Mouse (Mus musculus): Measurements from ENCODE around the gene Caps2. TPM values are rescaled to one million over a fixed set of nuclear protein-coding genes. Genes with fewer than 3 reads are reported as not detected.
"Not testable (repeated sequence)": the region's sequence is repeated elsewhere in the genome, so short reads cannot be mapped to it uniquely, and the experiment has no call there.

The Caps2 gene
- total and polyA plus RNA-seq, 3 experiments = not detected

DNA sequence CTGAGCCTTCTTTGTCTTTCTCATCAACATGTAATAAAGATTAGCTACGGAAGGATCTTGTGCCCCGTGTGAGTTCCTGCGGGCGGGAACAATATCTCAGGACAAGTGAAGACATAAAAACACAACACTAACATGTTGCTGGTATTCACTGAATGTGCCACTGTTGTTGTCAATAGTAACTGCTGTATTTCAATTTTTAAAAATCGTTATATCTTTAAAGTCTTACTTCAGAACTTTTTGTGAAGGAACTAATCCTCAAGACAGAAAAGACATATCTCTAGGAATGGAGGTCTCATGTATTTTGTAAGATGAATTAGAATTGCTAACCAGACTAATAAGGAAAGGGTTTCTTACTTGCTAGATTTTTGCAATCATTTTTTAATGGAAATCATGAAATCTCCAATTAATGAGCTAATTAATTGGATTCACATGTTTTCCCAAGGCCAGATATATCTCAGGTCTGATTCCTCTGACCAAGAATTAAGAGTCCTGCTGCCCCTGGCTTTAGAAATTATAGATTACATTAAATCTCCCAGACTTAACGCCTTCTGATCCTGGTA, 24.5 kb upstream of the Caps2 start:
- Histone ChIP-seq H3K27ac (ENCODE audit: control insufficient read depth, low read depth, low read length) (no peak overlapping the region), H3K79me2 (ENCODE audit: control insufficient read depth, insufficient read depth, low read length, poor library complexity) (no peaks in the 10 kb centered on the region), H3K4me3 (ENCODE audit: control insufficient read depth in 1 of 2, insufficient read depth in 1 of 2, low read depth in 2 of 2, low read length in 2 of 2) (no peak overlapping the region), H3K36me3 (ENCODE audit: control insufficient read depth in 1 of 2, insufficient read depth in 2 of 2, low read length in 2 of 2) (no peaks in the 10 kb centered on the region), H3K9ac (ENCODE audit: control insufficient read depth, low read depth, low read length, poor library complexity, severe bottlenecking) (no peak overlapping the region), H3K4me1 (ENCODE audit: control insufficient read depth in 1 of 2, insufficient read depth in 2 of 2, low read length in 2 of 2) (no peaks in the 10 kb centered on the region), H3K27me3 (ENCODE audit: control insufficient read depth in 1 of 2, insufficient read depth in 2 of 2, low read length in 2 of 2) (no peaks in the 10 kb centered on the region), H3K9me3 (replicated peaks; ENCODE audit: insufficient read depth, low read length) (no peaks in the 10 kb centered on the region)
- no peak for TF ChIP-seq JUND (IDR thresholded peaks at IDR 0.05; ENCODE audit: low read depth, low read length)
- no peak for DNase-seq (ENCODE audit: low read depth, low spot score)

- Histone ChIP-seq H3K4me3 (ENCODE audit: control insufficient read depth in 1 of 2, insufficient read depth in 1 of 2, low read depth in 2 of 2, low read length in 2 of 2) (no peak overlapping the region), H3K9me3 (replicated peaks; ENCODE audit: insufficient read depth, low read length) (no peaks in the 10 kb centered on the region), H3K36me3 (ENCODE audit: control insufficient read depth in 1 of 2, insufficient read depth in 2 of 2, low read length in 2 of 2) (no peaks in the 10 kb centered on the region), H3K4me1 (ENCODE audit: control insufficient read depth in 1 of 2, insufficient read depth in 2 of 2, low read length in 2 of 2) (no peaks in the 10 kb centered on the region), H3K9ac (ENCODE audit: control insufficient read depth, low read depth, low read length, poor library complexity, severe bottlenecking) (no peak overlapping the region), H3K27me3 (ENCODE audit: control insufficient read depth in 1 of 2, insufficient read depth in 2 of 2, low read length in 2 of 2) (no peaks in the 10 kb centered on the region), H3K27ac (ENCODE audit: control insufficient read depth, low read depth, low read length) (no peak overlapping the region), H3K79me2 (ENCODE audit: control insufficient read depth, insufficient read depth, low read length, poor library complexity) (no peaks in the 10 kb centered on the region)
- TF ChIP-seq MYC (IDR thresholded peaks at IDR 0.05; ENCODE audit: low read depth, low read length) (no peak), KAT2A (conservative IDR thresholded peaks at IDR 0.05; ENCODE audit: low read depth, low read length) (no peak), ZC3H11A (IDR thresholded peaks at IDR 0.05; ENCODE audit: low read depth, low read length) (no peak), MAFK (IDR thresholded peaks at IDR 0.05; ENCODE audit: borderline replicate concordance, low read depth, low read length) (no peak), GABPA (IDR thresholded peaks at IDR 0.05; ENCODE audit: low read depth, low read length) (no peak), RCOR1 (IDR thresholded peaks at IDR 0.05; ENCODE audit: low read depth, low read length) (no peak), UBTF (IDR thresholded peaks at IDR 0.05; ENCODE audit: borderline replicate concordance, insufficient read depth, low read depth, low read length) (no peak), TCF12 (IDR thresholded peaks at IDR 0.05; ENCODE audit: low read depth, low read length) (no peak), MAZ (IDR thresholded peaks at IDR 0.05; ENCODE audit: low read depth, low read length) (no peak), NRF1 (IDR thresholded peaks at IDR 0.05; ENCODE audit: insufficient read depth, low read depth, low read length, poor library complexity, severe bottlenecking) (no peak)
- DNase-seq (ENCODE audit: low read depth, low spot score) = no peak
Measured at GRCm38 (mm10) chr10:112139834-112140233, 23.6 kb upstream of the Caps2 start.

GRCm38 (mm10) chr10:112159882-112160560, 3.4 kb upstream of the Caps2 start, which contains the start of gene Glipr1l3:
Glipr1l3 (minus strand) TSS chr10:112160327.
- H3K79me2 ChIP-seq (ENCODE audit: control insufficient read depth, insufficient read depth, low read length, poor library complexity); H3K4me3 ChIP-seq (ENCODE audit: control insufficient read depth in 1 of 2, insufficient read depth in 1 of 2, low read depth in 2 of 2, low read length in 2 of 2); H3K36me3 ChIP-seq (ENCODE audit: control insufficient read depth in 1 of 2, insufficient read depth in 2 of 2, low read length in 2 of 2); H3K27me3 ChIP-seq (ENCODE audit: control insufficient read depth in 1 of 2, insufficient read depth in 2 of 2, low read length in 2 of 2); H3K27ac ChIP-seq (ENCODE audit: control insufficient read depth, low read depth, low read length); H3K9ac ChIP-seq (ENCODE audit: control insufficient read depth, low read depth, low read length, poor library complexity, severe bottlenecking); H3K9me3 ChIP-seq (replicated peaks; ENCODE audit: insufficient read depth, low read length); H3K4me1 ChIP-seq (ENCODE audit: control insufficient read depth in 1 of 2, insufficient read depth in 2 of 2, low read length in 2 of 2): not testable (repeated sequence)
- peak; percentile 44; the same call in 1 of the 2 replicates for TF ChIP-seq ZC3H11A (IDR thresholded peaks at IDR 0.05; ENCODE audit: low read depth, low read length)
- peak; percentile 57 for TF ChIP-seq SMC3 (IDR thresholded peaks at IDR 0.05; ENCODE audit: low read depth, low read length)
- peak; percentile 23 to 70 (median 65); a peak in 5 of 6 replicates for TF ChIP-seq CTCF (IDR thresholded peaks at IDR 0.05 in 2 of 3, conservative IDR thresholded peaks at IDR 0.05 in 1 of 3; ENCODE audit: control insufficient read depth in 1 of 3, insufficient read depth in 1 of 3, low read depth in 2 of 3, low read length in 3 of 3, poor library complexity in 1 of 3, severe bottlenecking in 1 of 3)
- TF ChIP-seq RAD21 (IDR thresholded peaks at IDR 0.05; ENCODE audit: low read depth, low read length) = peak; percentile 69
- peak; percentile 60 for DNase-seq (ENCODE audit: low read depth, low spot score)

DNA sequence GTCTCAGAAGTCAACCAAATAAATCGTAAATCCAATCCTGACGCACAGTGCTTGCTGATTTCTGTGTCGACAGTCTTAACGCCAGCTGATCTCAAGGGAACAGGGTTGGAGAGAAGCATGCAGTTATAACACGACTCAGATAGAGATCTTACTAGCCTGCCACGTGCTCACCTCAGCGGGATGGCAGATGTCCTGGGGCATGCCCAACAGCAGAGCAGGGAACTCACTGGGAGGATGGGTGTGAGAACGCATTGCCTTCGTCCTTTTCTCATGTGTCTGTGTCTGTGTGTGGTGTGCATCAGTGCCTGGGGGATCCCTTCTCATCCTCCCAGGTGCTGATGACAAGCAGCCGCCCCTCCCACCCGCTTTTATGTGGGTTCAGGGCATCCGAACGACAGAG, 13.6 kb downstream of the Caps2 start:
- not testable (repeated sequence) for H3K27me3 ChIP-seq (ENCODE audit: control insufficient read depth in 1 of 2, insufficient read depth in 2 of 2, low read length in 2 of 2); H3K9ac ChIP-seq (ENCODE audit: control insufficient read depth, low read depth, low read length, poor library complexity, severe bottlenecking); H3K36me3 ChIP-seq (ENCODE audit: control insufficient read depth in 1 of 2, insufficient read depth in 2 of 2, low read length in 2 of 2); H3K9me3 ChIP-seq (replicated peaks; ENCODE audit: insufficient read depth, low read length); H3K27ac ChIP-seq (ENCODE audit: control insufficient read depth, low read depth, low read length); DNase-seq (ENCODE audit: low read depth, low spot score); H3K4me1 ChIP-seq (ENCODE audit: control insufficient read depth in 1 of 2, insufficient read depth in 2 of 2, low read length in 2 of 2); H3K4me3 ChIP-seq (ENCODE audit: control insufficient read depth in 1 of 2, insufficient read depth in 1 of 2, low read depth in 2 of 2, low read length in 2 of 2); H3K79me2 ChIP-seq (ENCODE audit: control insufficient read depth, insufficient read depth, low read length, poor library complexity)

GRCm38 (mm10) chr10:112193919-112194318, 30.5 kb downstream of the Caps2 start:
- H3K27me3 ChIP-seq (ENCODE audit: control insufficient read depth in 1 of 2, insufficient read depth in 2 of 2, low read length in 2 of 2); H3K79me2 ChIP-seq (ENCODE audit: control insufficient read depth, insufficient read depth, low read length, poor library complexity); H3K27ac ChIP-seq (ENCODE audit: control insufficient read depth, low read depth, low read length); H3K9ac ChIP-seq (ENCODE audit: control insufficient read depth, low read depth, low read length, poor library complexity, severe bottlenecking); H3K9me3 ChIP-seq (replicated peaks; ENCODE audit: insufficient read depth, low read length); H3K4me1 ChIP-seq (ENCODE audit: control insufficient read depth in 1 of 2, insufficient read depth in 2 of 2, low read length in 2 of 2); DNase-seq (ENCODE audit: low read depth, low spot score); H3K36me3 ChIP-seq (ENCODE audit: control insufficient read depth in 1 of 2, insufficient read depth in 2 of 2, low read length in 2 of 2); H3K4me3 ChIP-seq (ENCODE audit: control insufficient read depth in 1 of 2, insufficient read depth in 1 of 2, low read depth in 2 of 2, low read length in 2 of 2): not testable (repeated sequence)

Measured in MEL (cell line).